ENCODE assay signal across 7 mouse cellular contexts in the genomic region with DNA sequence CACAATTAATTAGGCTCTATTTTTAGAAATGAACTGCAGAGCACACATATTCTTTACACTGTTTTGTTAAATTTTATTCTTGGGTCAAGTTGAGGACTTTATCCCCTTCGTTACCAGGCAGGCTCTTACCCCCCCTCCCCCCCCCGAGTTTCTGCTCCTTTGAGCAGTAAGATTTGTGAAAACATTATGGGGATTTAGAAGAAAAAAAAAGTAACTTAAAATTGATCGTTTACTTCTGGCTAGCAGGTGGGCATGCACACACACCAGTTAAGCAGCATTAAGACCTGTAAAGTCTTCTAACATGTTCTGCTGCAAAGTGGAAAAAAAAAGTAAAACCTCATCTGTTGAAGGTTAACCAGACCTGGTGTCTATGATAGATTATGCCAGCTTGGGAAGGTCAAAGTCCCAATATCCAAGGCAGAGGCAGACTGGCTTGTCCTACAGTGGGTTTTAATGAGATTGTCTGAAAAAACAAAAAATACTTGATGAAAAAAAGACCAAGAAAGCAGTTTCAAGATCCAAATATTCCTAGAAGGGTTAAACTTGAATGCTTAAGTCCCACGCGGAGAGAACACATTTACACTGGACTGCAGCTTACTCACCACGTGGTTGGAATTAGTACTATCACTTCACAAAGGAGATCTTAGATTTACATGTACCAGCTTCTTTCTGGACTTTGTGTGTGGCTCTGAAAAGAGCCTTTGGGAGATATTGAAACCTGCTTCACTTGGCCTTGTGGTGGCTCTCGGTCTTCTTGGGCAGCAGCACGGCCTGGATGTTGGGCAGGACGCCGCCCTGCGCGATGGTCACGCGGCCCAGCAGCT. TPM values are rescaled to one million over a fixed set of nuclear protein-coding genes. Genes with fewer than 3 reads are reported as not detected.
DNase-seq lines count a peak whose midpoint lies in the region; ATAC-seq lines count a peak whose summit lies in the region.

No protein-coding gene starts in this region.

- under 1% methylated on average over 12 of the region's 14 CpGs for WGBS in forebrain, embryonic 11.5 days
- under 1% methylated on average over 11 of the region's 14 CpGs for WGBS in limb, embryonic 10.5 days

- DNase-seq in thymus, postnatal 0 days (ENCODE audit: low spot score): peak; percentile 27
- DNase-seq in thymus, postnatal 10 days (ENCODE audit: low spot score in 2 of 2): no peak
- no peak for DNase-seq in forebrain, embryonic 11.5 days (ENCODE audit: low spot score)
- no peak for DNase-seq in limb, embryonic 10.5 days (ENCODE audit: low spot score)
- peak; percentile 67 for DNase-seq in retina, postnatal 1 day
- DNase-seq in layer of hippocampus, postnatal 10 days (ENCODE audit: low spot score in 2 of 2): no peak
- DNase-seq in lung, postnatal 25 days (ENCODE audit: low spot score): no peak

- peak overlapping the region; percentile 37 for H3K4me3 ChIP-seq in forebrain, embryonic 11.5 days (ENCODE audit: low read depth, low read length)
- peak overlapping the region; percentile 55 for H3K4me3 ChIP-seq in limb, embryonic 10.5 days

- no peaks in the 10 kb centered on the region for H3K27me3 ChIP-seq in forebrain, embryonic 11.5 days (ENCODE audit: control insufficient read depth, insufficient read depth, low read length)
- H3K27me3 ChIP-seq in limb, embryonic 10.5 days (ENCODE audit: low read depth, poor library complexity, severe bottlenecking): no peaks in the 10 kb centered on the region

- peak overlapping the region; percentile 90 for H3K27ac ChIP-seq in forebrain, embryonic 11.5 days (ENCODE audit: low read depth, low read length)
- peak overlapping the region; percentile 89 for H3K27ac ChIP-seq in limb, embryonic 10.5 days

- H3K4me1 ChIP-seq in forebrain, embryonic 11.5 days (replicated peaks; ENCODE audit: control insufficient read depth, insufficient read depth, low read length): 0 out of 2 replicates have a peak, but pooled peaks cover 2% of the 10 kb centered on the region
- peaks cover 14% of the 10 kb centered on the region; the same call in 1 of the 2 replicates for H3K4me1 ChIP-seq in limb, embryonic 10.5 days

- H3K9ac ChIP-seq in forebrain, embryonic 11.5 days (ENCODE audit: low read length): peak overlapping the region; percentile 86

- ATAC-seq in forebrain, embryonic 11.5 days (replicated peaks; ENCODE audit: low FRiP score): peak; percentile 3; the same call in 1 of the 2 replicates

- H3K4me2 ChIP-seq in forebrain, embryonic 11.5 days (ENCODE audit: low read depth, low read length, severe bottlenecking): peak overlapping the region; percentile 78

- no peaks in the 10 kb centered on the region for H3K9me3 ChIP-seq in forebrain, embryonic 11.5 days (ENCODE audit: control insufficient read depth, low read length)
- H3K9me3 ChIP-seq in limb, embryonic 10.5 days (replicated peaks): no peaks in the 10 kb centered on the region

- H3K36me3 ChIP-seq in forebrain, embryonic 11.5 days (ENCODE audit: control insufficient read depth, insufficient read depth, low read length): no peaks in the 10 kb centered on the region
- no peaks in the 10 kb centered on the region for H3K36me3 ChIP-seq in limb, embryonic 10.5 days

RNA-seq across cellular contexts. Expression of a gene that starts 0.7 kb away (rescaled TPM):
- 49.6 and 71.7 TPM in 2 replicates for polyA plus RNA-seq in thymus, postnatal 0 days (2015; fragmentation: Nextera tagmentation; extraction: Ambion mirVana)
- polyA plus RNA-seq in forebrain, embryonic 11.5 days (2014; fragmentation: Nextera tagmentation; extraction: Ambion mirVana): 5.6 TPM in 1 of 2 replicates, not detected in the other
- 7.3 and 8.5 TPM in 2 replicates for polyA plus RNA-seq in limb, embryonic 10.5 days (2016; fragmentation: Nextera tagmentation; extraction: Ambion mirVana)
- 10 to 100 TPM; 64.1 to 78.6 TPM for total RNA-seq in layer of hippocampus, postnatal 10 days (2021)

RNA-seq across cellular contexts. Expression of a gene that starts 1.0 kb away (rescaled TPM):
- 25.8 and 33.9 TPM in 2 replicates for polyA plus RNA-seq in thymus, postnatal 0 days (2015; fragmentation: Nextera tagmentation; extraction: Ambion mirVana)
- 5.4 and 11.9 TPM in 2 replicates for polyA plus RNA-seq in forebrain, embryonic 11.5 days (2014; fragmentation: Nextera tagmentation; extraction: Ambion mirVana)
- 10.3 and 11.8 TPM in 2 replicates for polyA plus RNA-seq in limb, embryonic 10.5 days (2016; fragmentation: Nextera tagmentation; extraction: Ambion mirVana)
- 10 to 100 TPM; 73.9 to 80.0 TPM for total RNA-seq in layer of hippocampus, postnatal 10 days (2021)

RNA-seq across cellular contexts. Expression of a gene that starts 6.5 kb away (rescaled TPM):
- polyA plus RNA-seq in thymus, postnatal 0 days (2015; fragmentation: Nextera tagmentation; extraction: Ambion mirVana): 37.1 and 39.2 TPM in 2 replicates
- polyA plus RNA-seq in forebrain, embryonic 11.5 days (2014; fragmentation: Nextera tagmentation; extraction: Ambion mirVana): 52.1 and 59.1 TPM in 2 replicates
- polyA plus RNA-seq in limb, embryonic 10.5 days (2016; fragmentation: Nextera tagmentation; extraction: Ambion mirVana): 27.4 and 36.3 TPM in 2 replicates
- total RNA-seq in layer of hippocampus, postnatal 10 days (2021): 10 to 100 TPM; 51.2 to 53.7 TPM

RNA-seq across cellular contexts. Expression of a gene that starts 8.1 kb away (rescaled TPM):
- polyA plus RNA-seq in thymus, postnatal 0 days (2015; fragmentation: Nextera tagmentation; extraction: Ambion mirVana): 178 and 206 TPM in 2 replicates
- 64.5 and 67.2 TPM in 2 replicates for polyA plus RNA-seq in forebrain, embryonic 11.5 days (2014; fragmentation: Nextera tagmentation; extraction: Ambion mirVana)
- polyA plus RNA-seq in limb, embryonic 10.5 days (2016; fragmentation: Nextera tagmentation; extraction: Ambion mirVana): 59.9 and 81.0 TPM in 2 replicates
- total RNA-seq in layer of hippocampus, postnatal 10 days (2021): 10 to 100 TPM; 33.8 to 36.8 TPM

RNA-seq across cellular contexts. Expression of a gene that starts 8.4 kb away (rescaled TPM):
- polyA plus RNA-seq in thymus, postnatal 0 days (2015; fragmentation: Nextera tagmentation; extraction: Ambion mirVana): 74.2 and 89.3 TPM in 2 replicates
- polyA plus RNA-seq in forebrain, embryonic 11.5 days (2014; fragmentation: Nextera tagmentation; extraction: Ambion mirVana): 9.6 and 11.7 TPM in 2 replicates
- 14.5 and 20.7 TPM in 2 replicates for polyA plus RNA-seq in limb, embryonic 10.5 days (2016; fragmentation: Nextera tagmentation; extraction: Ambion mirVana)
- total RNA-seq in layer of hippocampus, postnatal 10 days (2021): 10 to 100 TPM; 29.4 to 36.1 TPM

Comparison
In these comparisons a context has a peak if more than half of its experiments do, and no peak if none do; other contexts are left out.
1. DNase-seq: peak in thymus, postnatal 0 days (single experiment) and retina, postnatal 1 day (single experiment); none in thymus, postnatal 10 days (0 of 2), forebrain, embryonic 11.5 days (single experiment), limb, embryonic 10.5 days (single experiment), layer of hippocampus, postnatal 10 days (0 of 2) and lung, postnatal 25 days (single experiment).